Mouse (Mus musculus) bone marrow macrophage, adult 2 months (primary cell): Measurements from ENCODE around the gene Neurl2. TPM values are rescaled to one million over a fixed set of nuclear protein-coding genes. Genes with fewer than 3 reads are reported as not detected.
"Not testable (repeated sequence)": the region's sequence is repeated elsewhere in the genome, so short reads cannot be mapped to it uniquely, and the experiment has no call there.

Experiments used
- H3K27ac ChIP-seq: 2 replicates; pipeline ENCODE4 v1.5.1; 2012; ENCODE audit warnings: low read depth, low read length; ENCODE audit not compliant: insufficient read depth
- H3K4me1 ChIP-seq: 2 replicates; pipeline ENCODE4 v1.6.1; 2012; ENCODE audit warnings: low read length; ENCODE audit not compliant: control insufficient read depth, insufficient read depth
- H3K4me3 ChIP-seq: 2 replicates; pipeline ENCODE4 v1.5.1; 2012; ENCODE audit warnings: mild to moderate bottlenecking, low read length, moderate library complexity; ENCODE audit not compliant: insufficient read depth
- CTCF ChIP-seq: IDR thresholded peaks from 2 replicates; pipeline ENCODE4 v1.5.1; 2012; ENCODE audit warnings: low read depth, mild to moderate bottlenecking, low read length, moderate library complexity
- POLR2A ChIP-seq: IDR thresholded peaks from 2 replicates; pipeline ENCODE4 v1.6.1; 2012; ENCODE audit warnings: mild to moderate bottlenecking, low read depth, low read length, borderline replicate concordance
- polyA plus RNA-seq: library from polyadenylated mRNA; stranded (reverse); fragments of >200 nt; gene quantifications from 2 replicates; pipeline ENCODE4 v1.2.4, GENCODE M21; 2012; ENCODE audit not compliant: missing spikeins, insufficient read depth, insufficient read length

The Neurl2 gene
- polyA plus RNA-seq, 1 experiment, result 21.0 TPM

GRCm38 (mm10) chr2:164871602-164872303 is 38.5 kb upstream of the Neurl2 start:
- Histone ChIP-seq H3K4me3 (no peak overlapping the region), H3K27ac (no peak overlapping the region), H3K4me1 (peaks cover 66% of the 10 kb centered on the region)
- TF ChIP-seq CTCF (peak; percentile 43), POLR2A (no peak)

GRCm38 (mm10) chr2:164868491-164868890 is 35.2 kb upstream of the Neurl2 start:
- TF ChIP-seq POLR2A (no peak), CTCF (no peak)
- H3K4me1 ChIP-seq, result peaks cover 64% of the 10 kb centered on the region
- H3K27ac ChIP-seq, result peak overlapping the region; percentile 99
- no peak overlapping the region for H3K4me3 ChIP-seq

- no peak overlapping the region for H3K4me3 ChIP-seq
- peaks cover 70% of the 10 kb centered on the region for H3K4me1 ChIP-seq
- no peak for TF ChIP-seq POLR2A
- peak; percentile 95 for TF ChIP-seq CTCF
- peak overlapping the region; percentile 99 for H3K27ac ChIP-seq
Observed at GRCm38 (mm10) chr2:164867566-164867965, 34.3 kb upstream of the Neurl2 start.

GRCm38 (mm10) chr2:164866741-164867551 is 33.7 kb upstream of the Neurl2 start:
- Histone ChIP-seq H3K27ac (peak overlapping the region; percentile 99), H3K4me1 (peaks cover 67% of the 10 kb centered on the region), H3K4me3 (peak overlapping the region; percentile 8; the same call in 1 of the 2 replicates)
- no peak for TF ChIP-seq CTCF
- no peak for TF ChIP-seq POLR2A

GRCm38 (mm10) chr2:164864593-164864992 is 31.3 kb upstream of the Neurl2 start:
- H3K27ac ChIP-seq, result peak overlapping the region; percentile 57
- no peak for TF ChIP-seq POLR2A
- TF ChIP-seq CTCF, result no peak; the same call in 1 of the 2 replicates

GRCm38 (mm10) chr2:164863411-164863810 is 30.2 kb upstream of the Neurl2 start:
- not testable (repeated sequence) for H3K4me3 ChIP-seq
- Histone ChIP-seq H3K27ac (peak overlapping the region; percentile 94), H3K4me1 (peaks cover 73% of the 10 kb centered on the region)

More at GRCm38 (mm10) chr2:164864593-164864992, 31.3 kb upstream of the Neurl2 start:
- H3K4me3 ChIP-seq, result no peak overlapping the region
- peaks cover 72% of the 10 kb centered on the region for H3K4me1 ChIP-seq

GRCm38 (mm10) chr2:164862179-164862861 is 29.1 kb upstream of the Neurl2 start:
- no peak overlapping the region for H3K4me3 ChIP-seq
- TF ChIP-seq CTCF, result no peak
- TF ChIP-seq POLR2A, result no peak
- H3K27ac ChIP-seq, result peak overlapping the region; percentile 94
- H3K4me1 ChIP-seq, result peaks cover 70% of the 10 kb centered on the region

GRCm38 (mm10) chr2:164861094-164861493 is 27.8 kb upstream of the Neurl2 start:
- TF ChIP-seq POLR2A, result no peak
- TF ChIP-seq CTCF, result no peak
- H3K4me1 ChIP-seq, result peaks cover 62% of the 10 kb centered on the region
- peak overlapping the region; percentile 94 for H3K27ac ChIP-seq
- H3K4me3 ChIP-seq, result no peak overlapping the region

GRCm38 (mm10) chr2:164859640-164860432 is 26.6 kb upstream of the Neurl2 start:
- Histone ChIP-seq H3K4me1 (peaks cover 60% of the 10 kb centered on the region), H3K27ac (peak overlapping the region; percentile 18), H3K4me3 (no peak overlapping the region)
- TF ChIP-seq CTCF (no peak), POLR2A (no peak)
